Mouse (Mus musculus): ENCODE results near the gene Snu13. TPM values are rescaled to one million over a fixed set of nuclear protein-coding genes. Genes with fewer than 3 reads are reported as not detected.

Snu13 gene
- total and polyA plus RNA-seq, 2 experiments from 2014 or later, result 109 to 204 TPM

DNA sequence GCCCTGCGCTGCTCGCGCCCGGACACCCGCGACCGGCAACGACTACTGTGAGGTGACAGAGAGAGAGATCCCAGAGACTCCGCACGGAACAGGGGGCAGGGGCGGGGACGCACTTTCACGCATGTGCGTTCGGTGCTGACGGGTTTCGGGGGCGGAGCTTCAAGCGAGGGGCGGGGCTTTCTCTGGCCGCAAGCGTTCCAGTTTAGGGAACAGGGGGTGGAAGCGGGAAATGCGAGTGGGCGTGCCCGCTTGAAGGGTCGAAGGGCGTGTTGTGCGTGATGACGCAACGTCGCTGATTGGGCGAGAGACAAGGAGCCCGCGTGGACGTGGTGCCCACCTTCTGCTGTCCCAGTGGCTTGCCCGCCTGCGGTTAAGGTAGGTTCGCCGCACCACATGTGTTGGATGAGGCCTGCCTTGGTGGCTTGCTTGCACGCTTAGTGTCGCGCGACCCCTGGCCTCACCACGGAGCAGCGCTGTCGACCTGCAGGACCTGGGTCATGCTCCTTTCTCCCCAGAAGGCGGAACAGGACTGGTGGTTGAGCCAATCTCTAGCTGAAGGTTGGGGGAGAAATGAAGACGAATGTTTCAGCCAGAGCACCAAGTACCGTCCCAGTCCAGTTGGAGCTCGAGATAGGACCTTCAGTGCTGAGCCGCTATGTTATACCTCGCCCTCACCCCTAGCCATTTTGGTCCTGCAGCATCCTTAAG, 31.1 kb downstream of the Snu13 start:
- no peaks in the 10 kb centered on the region for H3K9me3 ChIP-seq (replicated peaks; ENCODE audit: control insufficient read depth, low read length)
- H3K4me2 ChIP-seq (ENCODE audit: low read depth, low read length), result peak overlapping the region; percentile 92
- peak overlapping the region; percentile 73 for H3K27ac ChIP-seq (ENCODE audit: low read depth)
- WGBS, result under 1% methylated on average over 53 of the region's 53 CpGs
- H3K9ac ChIP-seq (replicated peaks; ENCODE audit: low read depth, low read length), result peak overlapping the region; percentile 71
- H3K27me3 ChIP-seq (ENCODE audit: control insufficient read depth, insufficient read depth, low read length), result no peaks in the 10 kb centered on the region
- peaks cover 5% of the 10 kb centered on the region; the same call in 1 of the 2 replicates for H3K4me1 ChIP-seq (ENCODE audit: control insufficient read depth, insufficient read depth)
- no peak for TF ChIP-seq EP300 (IDR thresholded peaks at IDR 0.05; ENCODE audit: low read depth)
- TF ChIP-seq CTCF (IDR thresholded peaks at IDR 0.05; ENCODE audit: low read depth), result no peak
- H3K4me3 ChIP-seq (ENCODE audit: low read depth, low read length), result peak overlapping the region; percentile 73
- peak; percentile 96 for DNase-seq (ENCODE audit: low spot score)
- peaks cover 16% of the 10 kb centered on the region for H3K36me3 ChIP-seq (replicated peaks; ENCODE audit: control insufficient read depth, insufficient read depth, low read length)
- peak; percentile 95 for ATAC-seq (ENCODE audit: insufficient read depth, low read depth)

DNA sequence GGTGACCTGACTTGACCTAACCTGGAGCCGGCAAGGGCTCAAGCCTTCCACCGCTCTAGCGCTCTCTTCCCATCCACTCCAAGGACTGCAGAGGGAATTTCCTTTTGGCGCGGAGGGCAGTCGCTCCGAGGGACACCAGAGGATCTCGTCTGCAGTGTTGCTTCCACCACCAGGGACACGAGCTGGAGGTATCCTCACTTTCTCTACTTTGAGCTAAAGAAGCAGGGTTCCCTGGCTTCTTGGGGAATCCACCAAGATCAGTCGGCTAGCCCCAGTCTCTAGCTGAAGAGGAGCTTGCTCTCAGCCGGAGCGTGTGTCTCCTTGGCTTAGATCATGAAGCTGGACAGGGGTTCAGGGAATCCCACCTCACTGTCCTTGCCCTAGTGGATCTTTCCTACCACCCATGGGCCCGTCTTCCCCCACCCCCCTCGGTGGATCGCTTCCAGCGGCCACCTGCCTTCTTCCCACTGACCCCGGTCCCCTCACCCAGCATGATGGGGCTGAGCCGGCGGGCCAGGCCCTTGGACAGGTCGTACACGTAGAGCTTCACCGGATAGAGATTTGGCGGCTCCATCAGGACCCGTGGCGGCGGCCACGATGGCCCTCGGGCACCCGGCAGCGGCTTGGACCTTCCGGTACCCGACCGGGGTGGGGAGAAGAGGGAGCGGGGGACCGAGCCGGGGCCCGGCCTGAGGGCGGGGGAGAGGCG, 31.9 kb downstream of the Snu13 start:
- H3K4me3 ChIP-seq (ENCODE audit: low read depth, low read length), result peak overlapping the region; percentile 73
- TF ChIP-seq CTCF (IDR thresholded peaks at IDR 0.05; ENCODE audit: low read depth), result no peak
- no peak for TF ChIP-seq EP300 (IDR thresholded peaks at IDR 0.05; ENCODE audit: low read depth)
- WGBS, result under 1% methylated on average over 39 of the region's 39 CpGs
- peak overlapping the region; percentile 71 for H3K9ac ChIP-seq (replicated peaks; ENCODE audit: low read depth, low read length)
- no peaks in the 10 kb centered on the region for H3K9me3 ChIP-seq (replicated peaks; ENCODE audit: control insufficient read depth, low read length)
- peak; percentile 6 for DNase-seq (ENCODE audit: low spot score)
- H3K36me3 ChIP-seq (replicated peaks; ENCODE audit: control insufficient read depth, insufficient read depth, low read length), result peaks cover 16% of the 10 kb centered on the region
- no peaks in the 10 kb centered on the region for H3K27me3 ChIP-seq (ENCODE audit: control insufficient read depth, insufficient read depth, low read length)
- peak overlapping the region; percentile 92 for H3K4me2 ChIP-seq (ENCODE audit: low read depth, low read length)
- peak; percentile 1; the same call in 1 of the 2 replicates for ATAC-seq (ENCODE audit: insufficient read depth, low read depth)
- H3K4me1 ChIP-seq (ENCODE audit: control insufficient read depth, insufficient read depth), result peaks cover 5% of the 10 kb centered on the region; the same call in 1 of the 2 replicates
- peak overlapping the region; percentile 69 for H3K27ac ChIP-seq (ENCODE audit: low read depth)

DNA sequence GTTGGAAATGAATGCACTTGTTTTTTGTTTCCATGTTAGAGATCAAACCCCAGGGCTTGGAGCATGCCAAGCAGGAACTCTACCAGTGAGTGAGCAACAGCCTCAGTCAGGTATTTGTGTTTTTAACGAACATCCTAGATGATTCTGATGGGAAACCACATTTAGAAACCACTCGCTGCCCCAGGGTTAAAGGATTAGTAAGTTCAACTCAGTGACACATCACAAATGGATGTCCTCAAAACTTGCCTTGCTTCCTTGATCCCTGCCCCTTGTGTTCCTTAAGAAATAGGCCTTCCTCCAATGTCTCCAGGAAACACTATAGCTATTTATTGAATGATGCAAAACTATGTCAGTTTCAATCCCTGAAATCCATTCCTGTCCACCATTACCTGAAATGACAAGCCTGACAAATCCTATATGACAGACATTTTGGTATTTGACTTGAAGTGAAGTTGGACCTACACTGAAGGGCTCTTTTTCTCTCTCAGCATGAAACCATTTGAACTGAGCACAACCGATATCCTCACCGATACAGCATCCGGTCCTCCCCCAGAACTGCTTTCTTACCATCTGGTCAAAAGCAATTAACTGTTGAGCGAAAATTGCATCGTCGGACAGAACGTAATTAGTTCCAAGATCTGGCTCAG, 32.5 kb downstream of the Snu13 start:
- Histone ChIP-seq H3K9me3 (replicated peaks; ENCODE audit: control insufficient read depth, low read length) (no peaks in the 10 kb centered on the region), H3K4me3 (ENCODE audit: low read depth, low read length) (peak overlapping the region; percentile 73), H3K9ac (replicated peaks; ENCODE audit: low read depth, low read length) (peak overlapping the region; percentile 71), H3K4me2 (ENCODE audit: low read depth, low read length) (peak overlapping the region; percentile 92), H3K27ac (ENCODE audit: low read depth) (no peak overlapping the region), H3K4me1 (ENCODE audit: control insufficient read depth, insufficient read depth) (peaks cover 5% of the 10 kb centered on the region; the same call in 1 of the 2 replicates), H3K27me3 (ENCODE audit: control insufficient read depth, insufficient read depth, low read length) (no peaks in the 10 kb centered on the region), H3K36me3 (replicated peaks; ENCODE audit: control insufficient read depth, insufficient read depth, low read length) (peaks cover 11% of the 10 kb centered on the region)
- no peak for ATAC-seq (ENCODE audit: insufficient read depth, low read depth)
- TF ChIP-seq CTCF (IDR thresholded peaks at IDR 0.05; ENCODE audit: low read depth) (no peak), EP300 (IDR thresholded peaks at IDR 0.05; ENCODE audit: low read depth) (no peak)
- DNase-seq (ENCODE audit: low spot score), result no peak
- 20% methylated on average over 9 of the region's 9 CpGs for WGBS

DNA sequence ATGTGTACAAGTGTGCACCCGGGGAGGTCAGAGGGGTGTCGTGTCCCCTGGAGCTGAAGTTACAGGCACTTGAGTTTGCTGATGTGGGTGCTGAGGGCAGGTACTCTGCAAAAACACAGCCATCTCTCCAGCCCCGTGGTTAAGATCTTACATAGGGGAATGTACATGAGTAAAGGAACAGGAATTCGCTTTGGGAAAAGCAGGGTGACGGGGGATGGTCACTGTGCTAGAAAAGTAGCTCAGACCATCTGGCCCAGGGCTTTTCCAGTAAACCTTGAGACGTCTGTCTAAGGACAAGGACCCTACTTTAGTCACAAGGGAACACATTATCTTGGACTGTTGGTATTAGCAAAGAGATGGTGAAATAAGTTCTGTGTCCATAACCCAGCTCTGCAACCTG, 35.5 kb downstream of the Snu13 start:
- no peak overlapping the region for H3K4me2 ChIP-seq (ENCODE audit: low read depth, low read length)
- no peaks in the 10 kb centered on the region for H3K27me3 ChIP-seq (ENCODE audit: control insufficient read depth, insufficient read depth, low read length)
- no peak overlapping the region for H3K9ac ChIP-seq (replicated peaks; ENCODE audit: low read depth, low read length)
- no peak overlapping the region for H3K4me3 ChIP-seq (ENCODE audit: low read depth, low read length)
- 70% methylated on average over 6 of the region's 6 CpGs for WGBS
- H3K27ac ChIP-seq (ENCODE audit: low read depth), result no peak overlapping the region
- no peaks in the 10 kb centered on the region for H3K9me3 ChIP-seq (replicated peaks; ENCODE audit: control insufficient read depth, low read length)
- ATAC-seq (ENCODE audit: insufficient read depth, low read depth) (no peak), DNase-seq (ENCODE audit: low spot score) (no peak)
- H3K36me3 ChIP-seq (replicated peaks; ENCODE audit: control insufficient read depth, insufficient read depth, low read length), result no peaks in the 10 kb centered on the region
- TF ChIP-seq CTCF (IDR thresholded peaks at IDR 0.05; ENCODE audit: low read depth) (no peak), EP300 (IDR thresholded peaks at IDR 0.05; ENCODE audit: low read depth) (no peak)
- peaks cover 5% of the 10 kb centered on the region; the same call in 1 of the 2 replicates for H3K4me1 ChIP-seq (ENCODE audit: control insufficient read depth, insufficient read depth)

DNA sequence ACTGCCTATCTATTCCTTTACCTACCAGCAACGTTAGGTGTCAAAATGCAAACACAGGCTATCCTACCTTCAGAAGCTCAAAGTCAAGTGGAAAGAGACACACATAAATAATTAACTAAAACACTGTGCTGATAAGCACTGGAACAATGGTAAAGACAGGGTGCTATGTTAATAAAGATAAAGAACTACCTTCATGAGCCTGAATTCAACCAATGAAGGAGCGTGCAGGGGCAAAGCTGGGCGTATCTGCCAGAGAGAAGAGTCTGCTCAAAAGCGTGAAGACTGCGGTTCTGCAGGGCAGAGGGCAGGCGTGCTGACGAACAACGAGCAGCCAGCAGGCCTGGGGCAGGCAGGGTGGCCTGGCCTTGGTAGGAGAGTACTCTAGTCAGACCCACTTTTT, 43.1 kb downstream of the Snu13 start:
- Histone ChIP-seq H3K27ac (ENCODE audit: low read depth) (no peak overlapping the region), H3K4me2 (ENCODE audit: low read depth, low read length) (no peak overlapping the region), H3K4me3 (ENCODE audit: low read depth, low read length) (no peak overlapping the region), H3K4me1 (ENCODE audit: control insufficient read depth, insufficient read depth) (no peaks in the 10 kb centered on the region), H3K9me3 (replicated peaks; ENCODE audit: control insufficient read depth, low read length) (no peaks in the 10 kb centered on the region), H3K9ac (replicated peaks; ENCODE audit: low read depth, low read length) (no peak overlapping the region), H3K36me3 (replicated peaks; ENCODE audit: control insufficient read depth, insufficient read depth, low read length) (peaks cover 8% of the 10 kb centered on the region), H3K27me3 (ENCODE audit: control insufficient read depth, insufficient read depth, low read length) (no peaks in the 10 kb centered on the region)
- WGBS, result 90% methylated on average over 8 of the region's 8 CpGs
- no peak for DNase-seq (ENCODE audit: low spot score)
- ATAC-seq (ENCODE audit: insufficient read depth, low read depth), result no peak
- no peak for TF ChIP-seq CTCF (IDR thresholded peaks at IDR 0.05; ENCODE audit: low read depth)
- TF ChIP-seq EP300 (IDR thresholded peaks at IDR 0.05; ENCODE audit: low read depth), result no peak
